Mouse (Mus musculus) layer of hippocampus, postnatal 14 days (tissue): ENCODE measurements around the gene Zfp335. TPM values are rescaled to one million over a fixed set of nuclear protein-coding genes. Genes with fewer than 3 reads are reported as not detected.

ENCODE experiments used
- total RNA-seq, 2 experiments: library from RNA; stranded (reverse); gene quantifications; 2 replicates each; pipeline ENCODE4 v1.2.3; 2021

Zfp335 gene
- total RNA-seq, 2 experiments from 2014 or later = 25.0 to 26.4 TPM

Other genes with a start within 250 kb of the Zfp335 start
- gene Wfdc11, start 237.7 kb downstream of the Zfp335 start, total RNA-seq = not detected
- not detected for gene Wfdc13, start 226.7 kb downstream of the Zfp335 start, total RNA-seq
- gene Spint4, start 213.3 kb downstream of the Zfp335 start, total RNA-seq = not detected
- not detected for gene Spint5, start 196.5 kb downstream of the Zfp335 start, total RNA-seq
- 1 to 10 TPM; 1.5 TPM for gene Wfdc3, start 165.8 kb downstream of the Zfp335 start, total RNA-seq
- gene Dnttip1, start 165.8 kb downstream of the Zfp335 start, total RNA-seq = 10 to 100 TPM; 34.1 to 37.2 TPM
- gene Ube2c, start 141.9 kb downstream of the Zfp335 start, total RNA-seq = 1 to 10 TPM; 2.9 to 4.0 TPM
- not detected for gene Tnnc2, start 131.8 kb downstream of the Zfp335 start, total RNA-seq
- 10 to 100 TPM; 33.3 to 39.8 TPM for gene Snx21, start 125.9 kb downstream of the Zfp335 start, total RNA-seq
- 10 to 100 TPM; 26.4 to 28.1 TPM for gene Acot8, start 106.9 kb downstream of the Zfp335 start, total RNA-seq
- 1 to 10 TPM; 6.0 to 8.3 TPM for gene Zswim3, start 106.7 kb downstream of the Zfp335 start, total RNA-seq
- 10 to 100 TPM; 18.1 to 18.2 TPM for gene Zswim1, start 89.1 kb downstream of the Zfp335 start, total RNA-seq
- gene Spata25, start 83.2 kb downstream of the Zfp335 start, total RNA-seq = under 1 TPM in 1 of 2 experiments, not detected in 1; 0.67 TPM
- gene Ctsa, start 78.9 kb downstream of the Zfp335 start, total RNA-seq = 10 to 100 TPM; 87.7 to 89.6 TPM
- gene Neurl2, start 78.3 kb downstream of the Zfp335 start, total RNA-seq = 1 to 10 TPM; 3.9 to 4.1 TPM
- 100 to 1,000 TPM in 1 of 2 experiments, 10 to 100 TPM in 1; 72.5 to 107 TPM for gene Pltp, start 54.0 kb downstream of the Zfp335 start, total RNA-seq
- gene Pcif1, start 32.5 kb downstream of the Zfp335 start, total RNA-seq = 10 to 100 TPM; 43.5 to 48.8 TPM
- 1 to 10 TPM; 1.8 to 2.1 TPM for gene Mmp9, start 29.0 kb upstream of the Zfp335 start, total RNA-seq
- 100 to 1,000 TPM; 288 to 332 TPM for gene Slc12a5, start 49.0 kb upstream of the Zfp335 start, total RNA-seq
- gene Ncoa5, start 123.1 kb upstream of the Zfp335 start, total RNA-seq = 10 to 100 TPM; 53.2 to 57.4 TPM
- gene Cd40, start 143.9 kb upstream of the Zfp335 start, total RNA-seq = 1 to 10 TPM in 1 of 2 experiments, under 1 TPM in 1; 0.67 to 3.0 TPM
- not detected for gene 1700025C18Rik, start 179.0 kb upstream of the Zfp335 start, total RNA-seq